In genomic region chr17:30892730-30893129, GRCm38 (mm10) we compare ENCODE assay signal across 11 mouse cellular contexts. TPM values are rescaled to one million over a fixed set of nuclear protein-coding genes. Genes with fewer than 3 reads are reported as not detected.
DNase-seq lines count a peak whose midpoint lies in the region; ATAC-seq and TF ChIP-seq lines count a peak whose summit lies in the region.
"Had no signal": no experiment of that assay in that cellular context is flagged by ENCODE, and none has a peak within 500 bp of the region (broad histone marks: within the 10 kb centered on the region; RNA-seq: fewer than 3 reads in every experiment).

No protein-coding gene starts in this region.

- no peaks in the 10 kb centered on the region for H3K4me1 ChIP-seq in hindbrain, embryonic 14.5 days (replicated peaks; ENCODE audit: control insufficient read depth, insufficient read depth, low read length)
- peaks cover 7% of the 10 kb centered on the region; the same call in 1 of the 2 replicates for H3K4me1 ChIP-seq in hindbrain, embryonic 12.5 days
- H3K4me1 ChIP-seq in testis, adult 2 months (ENCODE audit: control insufficient read depth, insufficient read depth, low read length): no peaks in the 10 kb centered on the region
- H3K4me1 ChIP-seq: embryonic facial prominence, embryonic 15.5 days; heart, embryonic 10.5 days had no signal

- TF ChIP-seq CTCF in testis, adult 2 months (IDR thresholded peaks at IDR 0.05; ENCODE audit: control insufficient read depth, insufficient read depth, insufficient replicate concordance, low read depth, low read length): peak; percentile 5; the same call in 1 of the 2 replicates

- H3K9ac ChIP-seq in hindbrain, embryonic 14.5 days: no peak overlapping the region
- no peak overlapping the region for H3K9ac ChIP-seq in hindbrain, embryonic 12.5 days
- H3K9ac ChIP-seq: embryonic facial prominence, embryonic 15.5 days had no signal

- no peaks in the 10 kb centered on the region for H3K9me3 ChIP-seq in hindbrain, embryonic 14.5 days (ENCODE audit: control insufficient read depth, low read length)
- H3K9me3 ChIP-seq in hindbrain, embryonic 12.5 days (replicated peaks): no peaks in the 10 kb centered on the region
- H3K9me3 ChIP-seq: embryonic facial prominence, embryonic 15.5 days; heart, embryonic 10.5 days had no signal

- TF ChIP-seq POLR2A in testis, adult 2 months (IDR thresholded peaks at IDR 0.05; ENCODE audit: control insufficient read depth, low read depth, low read length): no peak

- H3K27ac ChIP-seq in hindbrain, embryonic 14.5 days: no peak overlapping the region
- H3K27ac ChIP-seq in hindbrain, embryonic 12.5 days: no peak overlapping the region
- no peak overlapping the region for H3K27ac ChIP-seq in testis, adult 2 months (ENCODE audit: control insufficient read depth, insufficient read depth, low read depth, low read length)
- H3K27ac ChIP-seq: embryonic facial prominence, embryonic 15.5 days; heart, embryonic 10.5 days had no signal

- H3K36me3 ChIP-seq in hindbrain, embryonic 14.5 days (replicated peaks; ENCODE audit: control insufficient read depth, insufficient read depth): no peaks in the 10 kb centered on the region
- H3K36me3 ChIP-seq in hindbrain, embryonic 12.5 days: no peaks in the 10 kb centered on the region
- H3K36me3 ChIP-seq in testis, adult 2 months (ENCODE audit: control insufficient read depth, insufficient read depth, low read length): no peaks in the 10 kb centered on the region
- H3K36me3 ChIP-seq: embryonic facial prominence, embryonic 15.5 days; heart, embryonic 10.5 days had no signal

- H3K4me3 ChIP-seq in hindbrain, embryonic 14.5 days (replicated peaks; ENCODE audit: low read length): no peak overlapping the region
- no peak overlapping the region for H3K4me3 ChIP-seq in hindbrain, embryonic 12.5 days
- H3K4me3 ChIP-seq in testis, adult 2 months (ENCODE audit: control insufficient read depth, low read depth, low read length): no peak overlapping the region
- H3K4me3 ChIP-seq: embryonic facial prominence, embryonic 15.5 days; heart, embryonic 10.5 days had no signal

- no peak overlapping the region for H3K4me2 ChIP-seq in hindbrain, embryonic 14.5 days (replicated peaks)
- H3K4me2 ChIP-seq in hindbrain, embryonic 12.5 days (replicated peaks): no peak overlapping the region
- H3K4me2 ChIP-seq: embryonic facial prominence, embryonic 15.5 days had no signal

- peak; percentile 38 for DNase-seq in hindbrain, embryonic 14.5 days (ENCODE audit: low spot score)
- DNase-seq in testis, postnatal 14 days (ENCODE audit: low spot score): no peak
- peak; percentile 52 for DNase-seq in lung, postnatal 14 days
- DNase-seq in spleen, adult 18-20 months: no peak
- no peak for DNase-seq in adipocyte (ENCODE audit: low spot score)
- no peak for DNase-seq in adrenal gland, adult (ENCODE audit: inconsistent age in 2 of 2, low spot score in 1 of 2)
- DNase-seq: layer of hippocampus, adult 9-11 months had no signal

- no peak for ATAC-seq in hindbrain, embryonic 14.5 days (ENCODE audit: low FRiP score)
- ATAC-seq in hindbrain, embryonic 12.5 days (ENCODE audit: low FRiP score): no peak

- WGBS in hindbrain, embryonic 14.5 days: 55% methylated on average over 2 of the region's 2 CpGs
- 42% methylated on average over 2 of the region's 2 CpGs for WGBS in hindbrain, embryonic 12.5 days

- no peaks in the 10 kb centered on the region for H3K27me3 ChIP-seq in hindbrain, embryonic 14.5 days (ENCODE audit: control insufficient read depth, insufficient read depth, low read length)
- 0 out of 2 replicates have a peak, but pooled peaks cover 6% of the 10 kb centered on the region for H3K27me3 ChIP-seq in hindbrain, embryonic 12.5 days
- no peaks in the 10 kb centered on the region for H3K27me3 ChIP-seq in testis, adult 2 months (ENCODE audit: control insufficient read depth, insufficient read depth, low read length)
- H3K27me3 ChIP-seq: embryonic facial prominence, embryonic 15.5 days had no signal

RNA-seq across cellular contexts. Expression of gene Glp1r, which starts 8.9 kb away (rescaled TPM):
- polyA plus RNA-seq in hindbrain, embryonic 14.5 days (2014; fragmentation: Nextera tagmentation; extraction: Ambion mirVana): 0.85 and 0.96 TPM in 2 replicates
- not detected in 2 replicates for polyA plus RNA-seq in hindbrain, embryonic 12.5 days (2016; fragmentation: Nextera tagmentation; extraction: Ambion mirVana)
- 0.25 and 0.31 TPM in 2 replicates for polyA plus RNA-seq in testis, adult 2 months (2012; rRNA removed)

Comparison
In these comparisons a context has a peak if more than half of its experiments do, and no peak if none do; other contexts are left out.
1. DNase-seq: peak in hindbrain, embryonic 14.5 days (single experiment) and lung, postnatal 14 days (single experiment); none in testis, postnatal 14 days (single experiment), spleen, adult 18-20 months (0 of 2), adipocyte (single experiment) and adrenal gland, adult (0 of 2).